Mouse (Mus musculus): ENCODE measurements at regions not wholly inside any gene's neighbourhood (a gene's known extent, or its start where the extent isn't known, plus 50 kb on each side); places are given as distances from the start of the nearest gene placed in this dataset.
"Not testable (repeated sequence)": the region's sequence is repeated elsewhere in the genome, so short reads cannot be mapped to it uniquely, and the experiment has no call there.

DNA sequence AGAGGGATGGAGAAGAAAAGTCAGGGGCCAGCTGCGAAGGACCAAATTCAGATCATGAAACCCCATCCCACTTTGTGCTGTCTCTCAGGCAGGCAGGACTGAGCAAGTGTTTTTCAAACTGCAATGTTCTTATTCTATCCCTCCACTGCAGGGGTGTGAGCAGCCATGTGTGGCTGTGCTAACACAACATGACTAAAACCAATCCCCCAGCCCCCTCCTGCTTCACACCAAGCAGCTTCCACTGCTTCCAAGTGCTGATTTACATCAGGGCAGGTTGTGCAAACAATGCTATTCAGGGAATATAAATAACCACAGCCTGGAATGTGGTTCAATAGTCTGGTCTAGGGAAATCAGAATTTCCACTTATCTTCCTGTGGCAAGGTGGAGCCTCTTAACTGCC lies 517.0 kb upstream of the Brinp1 start:
- no peaks in the 10 kb centered on the region for H3K9me3 ChIP-seq (ENCODE audit: control insufficient read depth, low read depth, low read length)
- H3K36me3 ChIP-seq (ENCODE audit: control insufficient read depth, insufficient read depth, low read length): no peaks in the 10 kb centered on the region

DNA sequence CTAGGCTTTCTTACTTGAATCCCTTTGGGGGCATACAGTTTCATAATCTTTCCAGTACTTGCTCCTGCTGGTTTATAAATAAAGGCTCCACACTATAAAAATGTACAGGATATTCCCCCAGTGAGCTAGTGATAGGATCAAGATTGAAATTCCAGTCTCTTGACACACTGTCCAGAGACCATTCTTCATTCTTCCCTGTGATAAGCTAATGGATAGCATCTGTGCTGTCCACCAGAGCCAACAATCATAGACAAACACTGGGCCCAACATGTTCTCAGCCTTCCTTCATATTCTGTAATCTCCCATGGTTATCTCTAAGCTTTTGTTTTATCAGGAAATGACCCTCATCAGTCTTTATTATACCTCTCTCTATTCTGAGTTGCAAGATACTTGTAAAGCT lies 505.8 kb upstream of the Brinp1 start:
- Histone ChIP-seq H3K4me2 (replicated peaks; ENCODE audit: low read depth, low read length) (no peak overlapping the region), H3K9me3 (ENCODE audit: control insufficient read depth, low read depth, low read length) (no peaks in the 10 kb centered on the region), H3K4me3 (ENCODE audit: low read depth, low read length) (no peak overlapping the region), H3K9ac (replicated peaks; ENCODE audit: low read depth, low read length) (no peak overlapping the region), H3K27ac (ENCODE audit: low read length) (no peak overlapping the region), H3K27me3 (ENCODE audit: control insufficient read depth, insufficient read depth, low read length) (no peaks in the 10 kb centered on the region), H3K36me3 (ENCODE audit: control insufficient read depth, insufficient read depth, low read length) (no peaks in the 10 kb centered on the region), H3K4me1 (ENCODE audit: control insufficient read depth, insufficient read depth, low read length) (no peaks in the 10 kb centered on the region)
- ATAC-seq (ENCODE audit: insufficient number of reproducible peaks, insufficient read depth, low FRiP score, low read depth): no peak

More for the DNA sequence above, 517.0 kb upstream of the Brinp1 start:
- Histone ChIP-seq H3K27me3 (ENCODE audit: control insufficient read depth, insufficient read depth, low read length) (no peaks in the 10 kb centered on the region), H3K4me1 (ENCODE audit: control insufficient read depth, insufficient read depth, low read length) (no peaks in the 10 kb centered on the region), H3K27ac (ENCODE audit: low read length) (no peak overlapping the region), H3K4me3 (ENCODE audit: low read depth, low read length) (no peak overlapping the region), H3K9ac (replicated peaks; ENCODE audit: low read depth, low read length) (no peak overlapping the region), H3K4me2 (replicated peaks; ENCODE audit: low read depth, low read length) (no peak overlapping the region)
- ATAC-seq (ENCODE audit: insufficient number of reproducible peaks, insufficient read depth, low FRiP score, low read depth): no peak
- 83% methylated on average over 1 of the region's 1 CpGs for WGBS

DNA sequence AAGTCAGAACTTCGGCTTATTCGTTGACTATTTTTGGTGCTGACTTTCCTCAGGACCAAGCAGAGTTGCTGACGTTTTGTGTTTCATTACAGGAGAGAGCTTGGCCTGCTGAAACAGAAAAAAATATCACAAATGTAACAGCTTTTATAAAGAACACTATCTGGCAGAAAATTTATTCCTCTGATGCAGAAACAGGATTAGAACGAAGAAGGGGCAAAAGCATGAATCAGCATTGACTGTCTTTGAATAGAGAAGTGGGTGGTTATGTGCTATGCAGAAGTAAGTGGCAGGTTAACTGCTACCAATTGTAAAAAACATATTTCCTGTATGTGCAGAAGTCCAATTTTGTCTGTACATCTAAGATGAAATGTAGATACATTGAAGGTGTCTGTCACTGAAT lies 502.2 kb upstream of the Brinp1 start:
- Histone ChIP-seq H3K4me3 (ENCODE audit: low read depth, low read length) (no peak overlapping the region), H3K27ac (ENCODE audit: low read length) (no peak overlapping the region), H3K4me2 (replicated peaks; ENCODE audit: low read depth, low read length) (no peak overlapping the region), H3K9me3 (ENCODE audit: control insufficient read depth, low read depth, low read length) (no peaks in the 10 kb centered on the region), H3K36me3 (ENCODE audit: control insufficient read depth, insufficient read depth, low read length) (no peaks in the 10 kb centered on the region), H3K4me1 (ENCODE audit: control insufficient read depth, insufficient read depth, low read length) (no peaks in the 10 kb centered on the region), H3K9ac (replicated peaks; ENCODE audit: low read depth, low read length) (no peak overlapping the region), H3K27me3 (ENCODE audit: control insufficient read depth, insufficient read depth, low read length) (no peaks in the 10 kb centered on the region)
- no peak for ATAC-seq (ENCODE audit: insufficient number of reproducible peaks, insufficient read depth, low FRiP score, low read depth)
- WGBS: 89% methylated on average over 4 of the region's 4 CpGs

DNA sequence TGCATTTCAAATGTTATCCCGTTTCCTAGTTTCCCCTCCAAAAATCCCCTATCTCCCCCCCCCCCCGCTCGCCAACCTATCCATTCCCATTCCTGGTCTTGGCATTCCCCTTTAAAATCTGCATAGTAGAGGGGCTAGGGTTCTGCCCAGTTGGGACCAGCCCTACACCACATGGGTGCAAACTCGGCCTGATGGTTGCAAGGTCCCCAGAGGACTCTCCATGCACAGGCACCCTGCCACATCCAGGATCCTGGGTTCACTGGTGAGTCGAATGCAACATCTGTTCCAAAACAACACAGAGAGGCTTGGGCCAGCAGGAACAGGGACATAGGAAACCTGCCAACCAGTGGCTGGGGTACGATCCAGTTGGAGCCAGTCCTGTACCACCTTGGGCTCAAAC lies 492.0 kb upstream of the Brinp1 start:
- Histone ChIP-seq H3K9ac (replicated peaks; ENCODE audit: low read depth, low read length) (no peak overlapping the region), H3K36me3 (ENCODE audit: control insufficient read depth, insufficient read depth, low read length) (no peaks in the 10 kb centered on the region), H3K27me3 (ENCODE audit: control insufficient read depth, insufficient read depth, low read length) (no peaks in the 10 kb centered on the region), H3K27ac (ENCODE audit: low read length) (no peak overlapping the region), H3K4me3 (ENCODE audit: low read depth, low read length) (no peak overlapping the region), H3K4me1 (ENCODE audit: control insufficient read depth, insufficient read depth, low read length) (no peaks in the 10 kb centered on the region), H3K9me3 (ENCODE audit: control insufficient read depth, low read depth, low read length) (no peaks in the 10 kb centered on the region), H3K4me2 (replicated peaks; ENCODE audit: low read depth, low read length) (no peak overlapping the region)
- ATAC-seq (ENCODE audit: insufficient number of reproducible peaks, insufficient read depth, low FRiP score, low read depth): no peak
- 82% methylated on average over 6 of the region's 6 CpGs for WGBS

DNA sequence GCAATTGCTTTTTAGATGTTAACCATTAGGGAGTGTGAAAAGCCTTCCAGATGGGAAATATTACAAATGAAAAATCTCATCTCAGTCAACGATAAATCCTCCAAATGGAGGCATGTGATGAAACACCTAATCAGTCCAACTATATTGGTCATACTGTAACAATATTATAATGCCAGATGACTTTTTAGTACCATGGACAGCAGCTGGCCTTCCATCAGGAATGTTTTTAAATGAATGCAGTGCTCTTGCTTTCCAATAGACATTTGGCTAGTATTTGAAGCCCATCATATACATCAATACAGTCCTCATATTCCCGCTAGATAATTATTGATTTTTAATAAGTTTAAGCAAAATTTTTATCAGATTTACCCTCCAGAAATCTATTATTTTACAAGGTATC lies 489.8 kb upstream of the Brinp1 start:
- no peak overlapping the region for H3K4me2 ChIP-seq (replicated peaks; ENCODE audit: low read depth, low read length)
- no peaks in the 10 kb centered on the region for H3K27me3 ChIP-seq (ENCODE audit: control insufficient read depth, insufficient read depth, low read length)
- H3K9me3 ChIP-seq (ENCODE audit: control insufficient read depth, low read depth, low read length): no peaks in the 10 kb centered on the region
- H3K27ac ChIP-seq (ENCODE audit: low read length): no peak overlapping the region
- 89% methylated on average over 2 of the region's 2 CpGs for WGBS
- no peak overlapping the region for H3K4me3 ChIP-seq (ENCODE audit: low read depth, low read length)
- no peaks in the 10 kb centered on the region for H3K4me1 ChIP-seq (ENCODE audit: control insufficient read depth, insufficient read depth, low read length)
- no peak overlapping the region for H3K9ac ChIP-seq (replicated peaks; ENCODE audit: low read depth, low read length)
- H3K36me3 ChIP-seq (ENCODE audit: control insufficient read depth, insufficient read depth, low read length): no peaks in the 10 kb centered on the region
- no peak for ATAC-seq (ENCODE audit: insufficient number of reproducible peaks, insufficient read depth, low FRiP score, low read depth)

DNA sequence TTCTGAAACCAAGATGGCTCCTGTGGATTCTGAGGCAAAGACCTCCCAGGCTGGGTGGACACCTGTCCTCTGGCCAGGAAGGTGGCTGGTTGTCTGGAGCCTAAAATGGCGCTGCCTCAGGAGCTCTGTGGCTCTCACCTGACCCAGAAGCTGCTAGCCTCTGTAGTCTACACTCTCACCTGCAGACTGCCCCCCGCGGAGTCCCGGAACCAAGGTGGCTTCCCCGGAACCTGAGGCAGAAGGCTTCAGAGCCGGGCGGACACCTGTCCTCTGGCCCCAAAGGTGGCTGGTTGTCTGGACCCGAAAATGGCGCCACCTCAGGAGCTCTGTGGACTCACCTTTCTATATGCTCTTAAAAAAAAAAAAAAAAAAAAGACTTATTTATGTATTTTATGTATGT lies 481.2 kb upstream of the Brinp1 start:
- H3K36me3 ChIP-seq (ENCODE audit: control insufficient read depth, insufficient read depth, low read length): no peaks in the 10 kb centered on the region
- no peaks in the 10 kb centered on the region for H3K27me3 ChIP-seq (ENCODE audit: control insufficient read depth, insufficient read depth, low read length)
- no peaks in the 10 kb centered on the region for H3K9me3 ChIP-seq (ENCODE audit: control insufficient read depth, low read depth, low read length)
- H3K4me2 ChIP-seq (replicated peaks; ENCODE audit: low read depth, low read length): no peak overlapping the region
- no peak overlapping the region for H3K9ac ChIP-seq (replicated peaks; ENCODE audit: low read depth, low read length)
- no peaks in the 10 kb centered on the region for H3K4me1 ChIP-seq (ENCODE audit: control insufficient read depth, insufficient read depth, low read length)
- 91% methylated on average over 9 of the region's 9 CpGs for WGBS
- ATAC-seq (ENCODE audit: insufficient number of reproducible peaks, insufficient read depth, low FRiP score, low read depth): no peak
- no peak overlapping the region for H3K4me3 ChIP-seq (ENCODE audit: low read depth, low read length)
- H3K27ac ChIP-seq (ENCODE audit: low read length): no peak overlapping the region

DNA sequence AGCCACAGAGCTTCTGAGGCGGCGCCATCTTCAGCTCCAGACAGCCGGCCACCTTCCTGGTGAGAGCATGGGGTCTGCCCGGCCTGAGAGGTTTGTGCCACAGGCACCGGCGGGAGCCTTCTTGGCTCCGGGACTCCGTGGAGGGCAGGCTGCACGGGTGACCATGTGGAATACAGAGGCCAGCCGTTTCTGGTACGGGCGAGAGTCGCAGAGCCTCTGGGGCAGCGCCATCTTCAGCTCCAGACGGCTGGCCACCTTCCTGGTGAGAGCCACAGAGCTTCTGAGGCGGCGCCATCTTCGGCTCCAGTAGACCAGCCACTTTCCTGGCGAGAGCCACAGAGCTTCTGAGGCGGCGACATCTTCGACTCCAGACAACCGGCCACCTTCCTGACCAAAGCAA lies 456.2 kb upstream of the Brinp1 start:
- not testable (repeated sequence) for H3K4me1 ChIP-seq (ENCODE audit: control insufficient read depth, insufficient read depth, low read length); H3K27ac ChIP-seq (ENCODE audit: low read length)
- 95% methylated on average over 23 of the region's 23 CpGs for WGBS

DNA sequence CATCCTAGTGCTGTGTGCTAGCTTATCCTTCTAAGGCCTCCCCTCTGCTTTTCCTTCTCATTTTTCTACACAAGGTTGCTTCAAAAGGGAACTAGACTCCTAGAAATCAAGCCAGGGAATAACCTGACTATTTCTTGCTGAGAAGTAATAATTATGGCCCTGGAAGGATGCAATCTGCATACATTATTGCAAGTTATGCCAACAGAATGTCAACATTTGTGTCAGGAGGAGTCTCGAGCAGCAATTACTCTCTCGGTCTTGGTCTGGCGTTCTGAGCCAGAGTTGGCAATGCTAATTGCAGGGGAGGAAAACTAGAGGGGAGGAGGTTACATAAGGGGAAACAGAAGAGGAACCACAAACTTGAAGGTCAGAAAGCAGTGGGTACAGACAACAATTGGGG lies 441.3 kb upstream of the Brinp1 start:
- no peak overlapping the region for H3K27ac ChIP-seq (ENCODE audit: low read length)
- H3K4me2 ChIP-seq (replicated peaks; ENCODE audit: low read depth, low read length): no peak overlapping the region
- H3K4me1 ChIP-seq (ENCODE audit: control insufficient read depth, insufficient read depth, low read length): no peaks in the 10 kb centered on the region
- H3K36me3 ChIP-seq (ENCODE audit: control insufficient read depth, insufficient read depth, low read length): no peaks in the 10 kb centered on the region
- no peak for ATAC-seq (ENCODE audit: insufficient number of reproducible peaks, insufficient read depth, low FRiP score, low read depth)
- H3K9ac ChIP-seq (replicated peaks; ENCODE audit: low read depth, low read length): no peak overlapping the region
- WGBS: 74% methylated on average over 3 of the region's 3 CpGs
- H3K4me3 ChIP-seq (ENCODE audit: low read depth, low read length): no peak overlapping the region
- H3K9me3 ChIP-seq (ENCODE audit: control insufficient read depth, low read depth, low read length): no peaks in the 10 kb centered on the region
- H3K27me3 ChIP-seq (ENCODE audit: control insufficient read depth, insufficient read depth, low read length): no peaks in the 10 kb centered on the region

More for the DNA sequence above, 456.2 kb upstream of the Brinp1 start:
- not testable (repeated sequence) for H3K4me3 ChIP-seq (ENCODE audit: low read depth, low read length); H3K9me3 ChIP-seq (ENCODE audit: control insufficient read depth, low read depth, low read length); H3K27me3 ChIP-seq (ENCODE audit: control insufficient read depth, insufficient read depth, low read length); H3K9ac ChIP-seq (replicated peaks; ENCODE audit: low read depth, low read length); H3K36me3 ChIP-seq (ENCODE audit: control insufficient read depth, insufficient read depth, low read length); H3K4me2 ChIP-seq (replicated peaks; ENCODE audit: low read depth, low read length); ATAC-seq (ENCODE audit: insufficient number of reproducible peaks, insufficient read depth, low FRiP score, low read depth)

DNA sequence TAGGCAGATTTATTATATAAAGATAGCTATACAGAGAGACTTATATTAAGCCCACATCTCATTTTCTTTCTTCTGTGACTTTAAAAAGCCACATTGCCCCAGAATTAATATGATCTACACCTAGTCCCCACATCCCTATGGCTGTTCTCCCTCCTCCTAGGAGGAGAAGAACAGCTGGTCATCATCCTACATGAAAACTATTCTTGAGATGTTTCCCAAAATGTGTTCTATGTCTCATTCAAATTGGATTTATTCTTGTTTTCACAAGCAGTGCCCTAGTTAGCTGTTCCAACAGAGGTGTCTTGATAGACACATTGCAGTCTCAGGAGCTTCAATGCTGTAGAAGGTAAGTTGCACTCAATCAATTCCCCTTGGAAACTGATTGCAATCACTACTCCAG lies 429.1 kb upstream of the Brinp1 start:
- no peaks in the 10 kb centered on the region for H3K9me3 ChIP-seq (ENCODE audit: control insufficient read depth, low read depth, low read length)
- H3K36me3 ChIP-seq (ENCODE audit: control insufficient read depth, insufficient read depth, low read length): no peaks in the 10 kb centered on the region
- no peaks in the 10 kb centered on the region for H3K27me3 ChIP-seq (ENCODE audit: control insufficient read depth, insufficient read depth, low read length)
- ATAC-seq (ENCODE audit: insufficient number of reproducible peaks, insufficient read depth, low FRiP score, low read depth): no peak
- H3K9ac ChIP-seq (replicated peaks; ENCODE audit: low read depth, low read length): no peak overlapping the region
- H3K4me3 ChIP-seq (ENCODE audit: low read depth, low read length): no peak overlapping the region
- H3K4me2 ChIP-seq (replicated peaks; ENCODE audit: low read depth, low read length): no peak overlapping the region
- H3K4me1 ChIP-seq (ENCODE audit: control insufficient read depth, insufficient read depth, low read length): no peaks in the 10 kb centered on the region
- H3K27ac ChIP-seq (ENCODE audit: low read length): no peak overlapping the region
